Mouse (Mus musculus) stomach, postnatal 0 days (tissue): ENCODE measurements around the gene Ppp2r5d.

ENCODE experiments used
- CTCF ChIP-seq: IDR thresholded peaks from 2 replicates; pipeline ENCODE4 v1.5.1; 2016; ENCODE audit warnings: antibody characterized with exemption, low read depth, mild to moderate bottlenecking, moderate library complexity
- EP300 ChIP-seq: optimal IDR thresholded peaks from 2 replicates; pipeline ENCODE3; 2016; ENCODE audit warnings: antibody characterized with exemption

DNA sequence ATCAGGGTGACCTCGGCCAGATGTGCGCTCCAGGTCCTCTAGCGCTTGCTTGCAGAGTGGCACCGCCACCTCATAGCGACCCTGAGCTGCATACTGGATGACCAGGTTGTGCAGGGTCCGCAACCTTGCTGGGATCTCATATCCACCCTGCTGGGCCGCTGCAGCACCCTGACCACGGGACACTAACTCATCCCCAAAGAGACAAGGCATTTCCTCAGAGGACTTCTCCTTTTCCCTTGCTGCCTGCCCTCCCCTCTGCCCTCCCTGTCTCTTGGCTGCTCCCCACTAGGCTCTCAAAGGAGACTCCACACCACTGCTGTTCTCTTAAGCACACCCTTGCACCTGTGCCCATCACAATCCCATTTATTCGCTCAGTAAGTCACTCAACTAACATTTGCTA lies 65.0 kb downstream of the Ppp2r5d start:
- TF ChIP-seq EP300, result no peak
- TF ChIP-seq CTCF, result no peak
